Mouse (Mus musculus): ENCODE measurements around the gene Tsks.
A peak's percentile ranks its signal among the peaks of the same experiment; 100 is the strongest.

The Tsks gene

GRCm38 (mm10) chr7:44978300-44978699 is 35.3 kb downstream of the Tsks start:
- DNase-seq (ENCODE audit: low read depth, low spot score) = no peak

GRCm38 (mm10) chr7:44981539-44981938 is 38.5 kb downstream of the Tsks start:
- no peak for DNase-seq (ENCODE audit: low read depth, low spot score)

GRCm38 (mm10) chr7:44983085-44983484 is 40.1 kb downstream of the Tsks start:
- DNase-seq (ENCODE audit: low read depth, low spot score) = peak; percentile 78

GRCm38 (mm10) chr7:44983944-44984832 is 41.2 kb downstream of the Tsks start:
- no peak for DNase-seq (ENCODE audit: low read depth, low spot score)

- DNase-seq (ENCODE audit: low read depth, low spot score) = no peak
Observed at GRCm38 (mm10) chr7:44984833-44985164, 41.8 kb downstream of the Tsks start.

GRCm38 (mm10) chr7:44985595-44986191 is 42.7 kb downstream of the Tsks start:
- peak; percentile 84 for DNase-seq (ENCODE audit: low read depth, low spot score)

GRCm38 (mm10) chr7:44986192-44986878 is 43.3 kb downstream of the Tsks start, which contains the start of gene Prmt1:
TSS of gene Prmt1 (minus strand) at chr7:44986568.
- peak; percentile 99 for DNase-seq (ENCODE audit: low read depth, low spot score)

GRCm38 (mm10) chr7:44986879-44987718 is 44.1 kb downstream of the Tsks start:
- DNase-seq (ENCODE audit: low read depth, low spot score) = no peak

GRCm38 (mm10) chr7:44996672-44997071 is 53.7 kb downstream of the Tsks start:
- DNase-seq (ENCODE audit: low read depth, low spot score) = no peak

- DNase-seq (ENCODE audit: low read depth, low spot score) = peak; percentile 99
Observed at GRCm38 (mm10) chr7:44997231-44997939, 54.4 kb downstream of the Tsks start, which contains the start of gene Irf3. TSS of gene Irf3 (plus strand) at chr7:44997648.

- no peak for DNase-seq (ENCODE audit: low read depth, low spot score)
Observed at GRCm38 (mm10) chr7:44997940-44998428, 55.0 kb downstream of the Tsks start.

- DNase-seq (ENCODE audit: low read depth, low spot score) = peak; percentile 40
Observed at GRCm38 (mm10) chr7:44998501-44998955, 55.5 kb downstream of the Tsks start, which contains the start of gene Bcl2l12. TSS of gene Bcl2l12 (minus strand) at chr7:44998712.

- no peak for DNase-seq (ENCODE audit: low read depth, low spot score)
Observed at GRCm38 (mm10) chr7:44999753-45000152, 56.7 kb downstream of the Tsks start.

- DNase-seq (ENCODE audit: low read depth, low spot score) = no peak
Observed at GRCm38 (mm10) chr7:45000539-45001114, 57.6 kb downstream of the Tsks start.

- no peak for DNase-seq (ENCODE audit: low read depth, low spot score)
Observed at GRCm38 (mm10) chr7:45002440-45002839, 59.4 kb downstream of the Tsks start.

- DNase-seq (ENCODE audit: low read depth, low spot score) = no peak
Observed at GRCm38 (mm10) chr7:45004546-45004945, 61.5 kb downstream of the Tsks start.

GRCm38 (mm10) chr7:45005321-45005992 is 62.5 kb downstream of the Tsks start:
- no peak for DNase-seq (ENCODE audit: low read depth, low spot score)

- no peak for DNase-seq (ENCODE audit: low read depth, low spot score)
Observed at GRCm38 (mm10) chr7:45006503-45006902, 63.5 kb downstream of the Tsks start.

- no peak for DNase-seq (ENCODE audit: low read depth, low spot score)
Observed at GRCm38 (mm10) chr7:45007141-45007540, 64.1 kb downstream of the Tsks start.

Data from A20 (cell line).